Mouse (Mus musculus): ENCODE results near the gene Ggt5.
"Not testable (repeated sequence)": the region's sequence is repeated elsewhere in the genome, so short reads cannot be mapped to it uniquely, and the experiment has no call there.

Ggt5 gene

DNA sequence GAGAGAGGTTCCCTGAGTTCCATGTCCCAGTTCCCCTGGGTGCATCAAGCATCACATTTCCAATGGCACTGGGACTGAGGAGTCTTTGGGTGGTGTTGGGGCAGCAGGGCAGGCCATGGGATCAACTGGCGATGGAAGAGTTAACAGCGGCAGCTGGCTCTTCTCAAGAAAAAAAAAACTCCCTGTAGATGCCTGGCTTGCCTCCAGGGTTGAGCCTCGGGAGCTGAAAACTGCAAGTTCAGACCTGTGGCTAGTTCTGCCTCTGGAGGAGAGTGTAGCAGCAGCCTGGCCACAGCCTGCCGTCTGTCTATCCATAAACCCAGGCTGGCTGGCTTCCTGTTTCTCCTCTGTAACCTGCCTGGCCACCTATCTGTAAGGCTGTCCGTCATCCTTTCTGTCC, at the start of gene Ggt5:
Ggt5 (plus strand) TSS at position 212 of the 400 bp plus-strand sequence.
- DNase-seq: no peak

DNA sequence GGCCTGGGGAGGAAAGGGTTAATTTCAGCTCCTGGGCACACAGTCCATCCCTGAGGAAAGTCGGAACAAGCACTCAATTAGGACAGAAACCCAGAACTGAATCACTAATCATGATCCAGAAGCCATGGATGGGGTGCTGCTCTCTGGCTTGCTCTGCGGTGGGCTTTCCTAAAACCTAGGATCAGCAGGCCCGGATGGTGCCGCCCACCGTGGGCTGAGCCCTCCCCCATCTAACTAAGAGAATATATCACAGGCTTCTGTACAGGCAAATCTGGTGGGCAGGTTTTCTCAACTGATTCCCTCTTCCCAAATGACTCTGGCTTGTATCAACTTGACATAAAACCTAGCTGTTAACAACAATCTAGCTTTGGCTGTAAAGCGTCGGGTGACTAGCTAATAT, 41.2 kb upstream of the Ggt5 start:
- DNase-seq: no peak

DNA sequence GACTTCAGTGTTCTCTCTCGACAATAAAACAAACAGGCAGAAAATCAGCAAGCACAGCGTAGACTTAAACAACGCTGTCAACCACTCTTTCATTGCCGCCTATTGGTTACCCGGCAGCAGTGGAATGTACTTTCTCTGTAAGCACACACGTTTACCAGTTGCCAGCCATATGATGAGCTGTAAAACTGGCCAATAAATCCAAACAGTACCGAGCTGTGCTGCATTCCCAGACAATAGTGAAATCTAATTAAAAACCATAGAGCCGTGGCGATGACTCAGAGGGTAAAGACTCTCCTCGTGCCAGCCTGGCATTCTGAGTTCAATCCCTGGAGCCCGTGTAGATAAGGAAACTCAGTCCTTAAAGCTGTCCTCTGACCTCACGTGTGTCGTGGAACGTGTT, 40.7 kb upstream of the Ggt5 start:
- DNase-seq: no peak

DNA sequence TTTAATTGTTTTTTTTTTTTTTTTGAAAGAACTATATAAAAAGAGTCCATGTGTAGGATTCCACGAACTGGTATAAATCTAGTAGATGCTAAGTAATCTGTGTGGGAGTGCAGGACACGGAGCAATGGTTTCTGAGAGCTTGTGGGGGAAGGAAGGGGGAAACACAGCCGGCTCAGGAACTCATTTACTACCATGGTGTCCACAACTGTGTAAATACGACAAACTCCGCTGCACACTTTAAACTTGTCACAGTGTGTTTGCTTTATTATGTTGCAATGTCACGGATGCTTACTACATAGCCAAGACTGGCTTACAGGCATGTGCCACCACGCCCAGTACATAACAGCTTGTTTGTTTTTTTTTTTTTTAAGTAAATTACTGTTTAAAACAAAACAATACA, 39.3 kb upstream of the Ggt5 start:
- no peak for DNase-seq

DNA sequence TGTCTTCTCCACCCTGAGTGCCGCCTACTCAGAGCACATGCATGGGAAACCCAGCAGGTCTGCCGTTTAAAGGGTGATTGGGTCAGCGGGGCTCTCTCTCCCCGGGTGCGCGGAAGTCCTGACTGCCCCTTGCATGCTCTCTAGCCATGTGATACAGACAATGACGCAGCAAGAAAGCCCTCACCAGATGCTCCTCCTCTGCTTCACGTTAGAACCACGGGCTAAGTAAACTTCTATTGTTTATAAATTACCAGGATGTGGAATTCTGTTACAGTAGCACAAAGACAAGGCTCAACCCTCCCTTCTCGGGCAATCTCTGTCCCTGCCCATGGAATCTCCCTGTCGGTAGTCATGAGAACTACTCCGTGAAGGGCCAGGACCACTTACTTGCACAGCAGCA, 38.0 kb upstream of the Ggt5 start:
- DNase-seq: no peak

DNA sequence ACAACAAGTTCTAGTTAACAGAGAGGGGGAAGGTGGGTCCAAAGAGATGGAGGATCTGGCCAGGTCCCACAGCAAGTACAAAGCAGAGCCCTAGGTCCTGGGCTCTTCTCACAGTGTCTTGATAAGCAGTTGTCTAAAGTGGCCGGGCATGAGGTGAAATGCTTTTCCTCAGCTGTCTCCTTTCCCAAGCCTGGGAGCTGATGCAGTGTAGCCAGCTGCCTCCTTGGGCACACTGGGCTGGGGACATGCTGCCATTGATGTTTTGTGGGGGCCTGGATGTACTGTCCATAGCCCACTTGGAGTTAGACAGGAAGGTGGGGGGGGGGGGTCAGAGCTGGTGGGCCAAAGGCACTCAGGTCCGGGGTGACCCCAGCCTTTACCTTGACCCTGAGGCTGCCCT, 37.0 kb upstream of the Ggt5 start:
- no peak for DNase-seq

DNA sequence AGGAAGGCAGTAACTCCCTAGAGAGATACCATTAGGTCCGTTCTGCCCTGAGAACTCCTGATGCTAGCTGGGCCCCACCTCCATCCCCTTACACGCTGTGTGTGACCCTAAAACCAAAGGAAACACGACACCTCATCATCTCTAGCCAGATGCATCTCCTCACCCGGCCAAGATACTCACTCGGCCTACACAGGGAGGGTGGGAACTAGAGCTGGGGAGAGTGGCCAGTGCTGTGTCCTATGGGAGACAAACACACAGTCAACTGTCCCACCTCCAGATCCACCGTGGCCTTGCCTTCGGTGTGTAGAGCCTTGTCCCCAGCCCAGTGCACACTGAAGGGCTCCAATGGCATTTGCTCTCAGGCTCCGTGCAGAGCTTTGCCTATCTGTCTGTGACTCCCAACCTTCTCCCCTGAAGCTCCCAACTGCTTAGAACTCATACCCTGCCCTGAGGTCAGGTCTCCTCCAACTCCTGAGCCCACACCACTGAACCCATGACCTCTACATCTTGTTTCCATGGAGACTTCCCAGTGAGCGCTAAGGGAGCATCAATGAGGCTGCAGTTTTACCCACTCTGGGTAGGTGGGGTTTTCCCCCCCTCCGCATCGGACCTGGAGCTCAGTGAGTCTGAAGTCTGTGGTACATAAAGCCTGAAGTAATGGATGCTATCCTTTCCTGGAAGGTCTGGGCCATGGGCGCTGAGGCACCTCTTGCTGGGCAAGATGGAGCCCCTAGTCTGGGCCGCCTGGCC, 36.3 kb upstream of the Ggt5 start:
- no peak for DNase-seq

DNA sequence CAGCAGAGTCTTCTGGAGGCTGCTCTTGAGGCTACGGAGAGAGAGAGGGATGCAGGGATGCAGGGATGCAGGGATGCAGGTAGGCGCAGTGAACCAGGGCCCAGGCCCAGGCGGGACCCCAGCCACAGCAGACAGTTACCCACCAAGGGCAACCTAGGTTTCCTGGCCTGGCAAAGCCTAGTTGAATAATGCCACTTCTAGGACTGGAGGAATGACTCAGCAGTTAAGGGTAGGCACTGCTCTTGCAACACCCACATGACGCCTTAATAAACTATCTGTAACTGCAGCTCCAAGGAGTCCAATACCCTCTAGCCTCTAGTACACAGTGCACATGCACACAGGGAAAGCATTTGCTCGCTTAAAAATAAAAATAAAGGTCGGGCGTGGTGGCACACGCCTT, 35.0 kb upstream of the Ggt5 start:
- DNase-seq: no peak

DNA sequence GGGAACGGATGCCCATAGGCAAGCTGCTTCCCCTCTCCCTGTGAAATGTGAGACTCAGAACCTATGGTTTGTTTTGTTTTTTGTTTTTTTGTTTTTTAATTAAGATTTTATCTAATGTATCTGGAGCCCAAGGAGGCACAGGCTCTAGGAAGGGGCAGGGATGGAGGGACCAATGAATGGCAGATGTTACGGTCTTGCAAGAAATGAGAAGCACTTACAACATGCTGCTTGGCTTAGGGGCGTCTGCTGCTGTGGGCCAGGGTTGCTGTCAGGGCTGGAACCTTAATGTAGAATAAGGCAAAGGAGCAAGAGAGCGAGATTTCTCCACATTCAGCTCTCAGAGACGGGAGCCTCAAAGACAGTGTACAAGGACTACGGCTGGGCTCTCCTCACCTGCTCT, 33.6 kb upstream of the Ggt5 start:
- DNase-seq: no peak

DNA sequence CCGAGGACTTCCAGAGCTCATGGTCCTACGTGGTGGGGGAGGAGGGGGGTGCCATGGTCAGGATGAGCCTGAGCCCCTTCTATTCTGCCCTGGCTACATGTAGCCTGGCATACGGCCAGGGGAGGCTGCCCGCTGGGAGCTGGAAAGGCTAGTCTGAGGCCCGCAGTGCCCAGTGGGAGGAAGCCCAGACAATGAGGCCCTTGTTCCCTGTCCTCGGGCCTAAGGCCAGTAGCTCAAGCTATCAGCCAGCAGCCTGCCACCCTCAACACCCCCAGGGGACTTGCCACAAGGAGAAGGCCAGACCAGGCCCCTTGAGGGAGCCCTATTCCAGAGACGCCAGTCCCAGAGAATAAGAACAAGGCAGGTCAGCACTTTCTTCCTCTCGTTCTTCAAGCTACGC, 33.1 kb upstream of the Ggt5 start:
- peak; percentile 41 for DNase-seq

DNA sequence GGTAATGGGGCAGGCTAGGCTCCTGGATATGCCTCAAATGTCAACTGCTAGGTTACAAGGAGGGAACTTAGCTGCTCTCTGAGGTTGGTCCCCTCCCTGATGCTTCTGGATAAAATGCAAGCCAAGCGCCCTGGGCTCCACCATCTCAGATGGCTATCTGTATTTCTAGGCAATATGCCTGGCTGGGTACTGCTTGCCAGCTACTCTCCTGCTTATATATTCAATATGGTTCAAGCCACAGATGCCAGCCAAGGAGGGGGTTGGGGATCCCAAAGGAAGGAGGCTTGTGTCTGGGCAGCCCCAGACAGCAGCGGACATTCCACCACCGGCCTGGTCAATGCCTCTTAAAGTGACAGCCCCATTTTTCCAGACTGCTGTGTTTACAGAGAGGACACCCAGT, 30.6 kb upstream of the Ggt5 start:
- DNase-seq: peak; percentile 72

DNA sequence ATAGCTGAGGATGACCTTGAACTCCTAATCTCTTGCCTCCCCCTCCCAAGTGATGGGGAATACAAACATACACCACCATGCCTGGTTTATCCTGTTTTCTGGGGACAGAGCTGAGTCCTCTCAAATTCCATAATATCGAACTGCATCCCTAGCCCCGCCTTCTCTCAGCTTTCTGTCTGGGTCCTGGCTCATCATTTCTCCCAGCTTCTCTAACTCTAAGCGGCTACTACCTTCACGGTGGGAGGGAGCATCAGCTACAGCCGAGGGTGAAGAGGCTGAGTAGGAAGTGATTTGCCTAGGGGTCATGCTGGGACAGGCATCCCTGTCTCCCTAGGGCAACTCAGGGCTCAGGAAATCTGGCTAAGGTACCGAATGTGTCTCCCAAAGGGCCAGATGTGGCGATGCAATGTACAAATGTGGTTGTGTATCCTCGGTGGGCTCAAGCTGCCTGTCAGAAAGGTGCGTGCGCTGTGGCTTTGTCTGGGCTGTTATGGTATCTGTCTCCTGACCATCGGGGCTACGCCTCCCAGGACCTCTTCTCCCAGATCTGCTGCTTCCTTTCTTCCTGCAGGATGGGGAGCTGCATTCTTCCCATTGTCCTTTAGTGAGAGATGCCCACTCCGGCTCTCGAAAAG, 30.0 kb upstream of the Ggt5 start:
- DNase-seq: peak; percentile 34

DNA sequence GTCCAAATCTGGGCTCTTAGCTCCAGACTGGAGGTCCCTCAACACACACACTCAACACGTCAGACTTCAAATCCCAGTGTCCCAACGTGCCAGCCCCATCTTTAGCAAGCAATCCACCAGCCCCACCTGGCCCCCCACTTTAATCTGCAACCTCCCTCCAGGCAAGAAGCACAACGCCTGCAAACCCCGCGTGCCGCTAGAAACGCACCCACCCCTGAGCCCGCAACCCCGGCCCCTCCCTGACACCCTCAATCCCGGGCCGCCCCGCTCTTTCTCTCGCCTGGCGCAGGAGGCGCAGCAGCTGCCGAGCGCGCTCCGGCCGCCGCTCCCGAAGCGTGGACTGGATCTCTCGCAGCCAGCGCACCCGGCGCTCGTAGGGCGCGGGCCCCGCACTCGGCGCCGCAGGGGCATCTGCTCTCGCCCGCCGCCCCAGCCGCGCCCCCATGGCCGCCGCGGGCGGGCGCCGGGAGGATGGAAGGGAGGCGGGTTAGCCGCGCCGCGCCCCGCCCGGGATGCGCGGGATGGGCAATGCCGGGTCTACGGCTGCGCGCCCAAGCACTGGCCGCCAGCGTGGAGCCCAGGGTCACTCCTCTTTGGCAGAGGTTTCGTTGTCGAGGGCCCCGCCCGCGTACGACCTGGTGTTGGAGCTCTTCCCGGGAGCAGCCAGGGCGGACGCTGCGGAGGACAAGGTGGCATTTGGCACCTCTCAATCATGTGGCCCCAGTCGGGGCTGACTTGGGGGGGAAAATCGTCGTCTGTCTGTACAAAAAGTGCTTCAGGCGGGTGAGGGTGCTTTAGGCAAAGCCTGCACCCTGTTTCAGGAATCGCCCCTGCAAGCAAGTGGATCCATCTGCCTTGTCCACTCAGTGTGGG, 29.2 kb upstream of the Ggt5 start, which contains the start of gene Lrrc75b:
Lrrc75b (minus strand) TSS at position 655 of the 873 bp plus-strand sequence.
- DNase-seq: peak; percentile 77

DNA sequence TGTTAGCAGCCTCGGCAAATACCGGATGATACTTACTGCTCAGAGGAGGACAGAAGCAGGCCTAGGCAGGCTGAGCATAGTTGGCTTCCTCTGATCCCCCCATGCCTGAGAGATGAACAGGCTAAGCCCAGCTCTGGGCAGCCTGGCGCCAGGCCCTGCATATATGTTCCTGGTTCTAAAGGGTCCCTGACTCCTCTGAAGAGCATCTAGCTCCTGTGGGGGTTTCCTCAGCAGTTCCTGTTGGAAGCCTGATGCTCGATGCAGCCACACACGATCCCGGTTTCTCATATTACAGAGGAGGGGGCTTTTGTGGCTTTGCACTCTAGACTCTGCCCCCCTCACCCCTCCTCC, 28.6 kb upstream of the Ggt5 start:
- no peak for DNase-seq

DNA sequence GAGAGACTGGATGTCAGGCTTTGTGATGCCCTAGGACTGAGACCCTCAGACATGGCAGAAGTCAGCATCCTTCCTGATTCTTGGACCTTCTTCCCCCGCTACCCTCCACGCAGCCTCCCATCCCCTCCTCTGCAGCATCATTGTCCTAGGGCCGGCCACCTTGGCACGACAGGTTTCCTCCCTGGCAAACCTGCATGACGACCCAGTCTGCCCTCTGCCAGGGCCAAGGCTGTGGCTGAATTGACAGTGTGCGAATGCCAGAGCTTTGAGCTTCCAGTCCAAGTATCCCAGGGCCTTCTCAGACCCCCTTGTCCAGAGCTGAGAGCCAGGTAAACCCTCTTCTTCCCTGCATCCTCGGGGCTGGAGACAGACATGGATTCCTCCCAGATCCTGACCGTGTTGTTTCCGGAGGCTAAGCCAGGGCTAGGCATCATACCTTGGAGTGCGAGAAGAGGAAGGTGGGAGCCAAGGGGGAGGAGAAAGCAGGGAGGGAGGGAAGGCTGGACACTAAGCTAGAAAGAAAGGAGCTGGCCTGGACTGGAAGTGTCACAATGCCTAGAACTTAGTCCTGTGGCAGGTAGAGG, 28.0 kb upstream of the Ggt5 start, which contains the start of gene Ggt1:
Ggt1 (plus strand) TSS at position 534 of the 584 bp plus-strand sequence.
- no peak for DNase-seq

DNA sequence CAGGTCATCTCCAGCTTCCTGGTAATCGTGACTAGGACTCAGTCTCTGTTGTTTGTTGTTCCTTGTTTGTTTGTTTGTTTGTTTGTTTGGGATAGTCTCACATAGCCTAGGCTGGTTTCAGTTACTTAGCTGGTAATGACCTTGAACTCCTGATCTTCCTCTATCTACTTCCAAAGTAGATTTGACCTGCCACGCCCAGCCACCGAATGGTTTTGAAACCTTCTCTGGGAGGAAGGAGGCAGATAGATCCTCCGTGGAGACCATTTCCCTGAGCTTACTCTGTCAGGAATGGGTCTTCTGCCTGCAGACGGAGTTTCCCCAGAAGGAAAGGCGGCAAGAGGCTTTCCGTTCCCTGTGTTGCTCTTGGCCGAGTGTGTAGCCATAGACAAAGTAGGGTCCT, 26.5 kb upstream of the Ggt5 start:
- no peak for DNase-seq

DNA sequence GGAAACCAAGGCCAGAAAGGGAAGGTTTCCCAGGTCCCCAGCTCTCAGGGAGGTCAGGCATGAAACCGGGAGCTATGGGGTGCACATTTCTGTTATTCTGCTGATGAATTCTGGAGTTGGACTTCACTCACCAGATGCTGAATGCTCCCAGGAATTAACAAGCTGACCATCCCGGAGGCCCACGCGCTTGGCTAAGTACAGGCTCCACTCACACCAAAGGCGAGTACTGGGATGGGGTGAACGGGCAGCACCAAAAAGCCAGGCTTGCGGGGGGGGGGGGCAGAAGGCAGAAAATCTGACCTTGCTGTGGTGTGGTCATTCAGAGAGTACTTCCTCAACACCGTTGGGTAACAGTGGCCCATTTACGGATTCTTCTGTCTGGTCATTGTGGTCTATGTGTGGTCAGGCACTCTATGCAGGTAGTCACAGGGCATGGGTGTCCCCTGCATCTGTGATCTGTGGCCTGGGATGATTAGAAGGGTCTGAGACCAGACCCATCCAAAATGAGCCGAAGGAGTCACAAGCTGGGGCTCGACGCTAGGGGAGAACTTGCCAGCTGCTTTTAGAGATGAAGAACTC, 24.4 kb upstream of the Ggt5 start:
- no peak for DNase-seq

DNA sequence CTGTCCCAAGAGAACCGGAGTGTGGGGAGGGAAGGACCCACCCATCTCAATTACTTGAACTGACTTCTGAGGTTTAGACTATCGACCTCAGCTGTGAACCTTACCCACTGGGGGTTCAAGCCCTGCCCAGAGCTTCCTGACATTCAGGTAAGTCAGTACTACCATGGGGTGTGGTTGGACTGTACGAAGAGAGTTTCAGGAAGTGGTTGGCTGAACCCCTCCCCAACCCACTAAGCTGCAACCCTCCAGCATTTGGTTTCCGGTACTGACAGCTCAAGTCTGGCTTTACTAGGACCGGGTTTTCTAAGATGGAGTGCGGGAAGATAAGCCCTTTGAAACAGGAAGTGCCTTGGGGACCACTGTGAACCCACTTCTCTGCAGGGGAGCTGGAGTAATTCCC, 23.7 kb upstream of the Ggt5 start:
- DNase-seq: no peak

DNA sequence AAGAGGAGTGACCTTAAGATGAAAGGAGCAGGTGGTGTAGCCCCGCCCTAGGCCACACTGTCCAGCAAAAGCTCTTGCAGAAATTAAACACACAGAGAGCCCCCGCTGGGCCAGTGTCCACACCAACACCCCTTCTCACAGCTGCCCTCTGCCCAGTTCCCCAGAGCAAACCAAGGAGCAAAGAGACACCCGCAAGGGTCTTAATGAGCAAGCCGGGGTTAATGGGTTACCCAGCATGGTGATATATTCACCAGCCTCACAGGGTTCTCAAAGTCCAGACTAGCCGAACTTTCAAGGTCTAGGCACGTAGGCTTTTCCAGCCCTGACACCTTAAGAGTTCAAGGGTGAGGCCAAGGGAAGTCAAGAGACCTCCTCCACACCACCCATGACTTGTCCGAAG, 23.2 kb upstream of the Ggt5 start:
- DNase-seq: no peak

DNA sequence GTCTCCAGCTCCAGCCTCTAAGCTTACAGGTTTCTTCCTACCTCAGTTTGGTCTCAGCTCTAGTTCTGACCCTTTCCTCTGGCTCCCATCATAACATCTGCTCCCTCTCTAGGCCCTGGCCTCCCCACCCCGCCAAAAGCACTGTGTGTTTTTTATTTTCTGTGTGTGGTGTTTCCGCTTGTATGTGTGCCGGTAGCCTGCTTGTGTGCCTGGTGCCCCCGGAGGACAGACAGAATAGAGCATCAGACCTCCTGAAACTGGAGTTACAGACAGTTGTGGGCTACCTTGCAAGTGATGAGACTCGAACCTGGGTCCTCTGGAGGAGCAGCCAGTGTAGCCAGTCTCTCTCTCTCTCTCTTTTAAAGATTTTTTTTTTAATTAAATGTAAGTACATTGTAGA, 22.8 kb upstream of the Ggt5 start:
- no peak for DNase-seq

DNA sequence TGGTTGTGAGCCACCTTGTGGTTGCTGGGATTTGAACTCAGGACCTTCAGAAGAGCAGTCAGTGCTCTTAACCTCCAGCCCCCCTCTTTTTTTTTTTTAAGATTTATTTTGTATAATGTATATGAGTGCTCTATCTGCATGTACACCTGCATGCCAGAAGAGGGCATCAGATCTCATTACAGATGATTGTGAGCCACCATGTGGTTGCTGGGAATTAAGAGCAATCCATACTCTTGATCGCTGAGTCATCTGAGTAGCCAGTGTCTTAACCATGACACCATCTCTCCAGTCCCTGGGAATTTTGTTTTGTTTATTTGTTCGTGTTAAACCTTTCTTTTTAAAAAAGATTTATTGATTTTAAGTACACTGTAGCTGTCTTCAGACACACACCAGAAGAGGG, 22.4 kb upstream of the Ggt5 start:
- not testable (repeated sequence) for DNase-seq

DNA sequence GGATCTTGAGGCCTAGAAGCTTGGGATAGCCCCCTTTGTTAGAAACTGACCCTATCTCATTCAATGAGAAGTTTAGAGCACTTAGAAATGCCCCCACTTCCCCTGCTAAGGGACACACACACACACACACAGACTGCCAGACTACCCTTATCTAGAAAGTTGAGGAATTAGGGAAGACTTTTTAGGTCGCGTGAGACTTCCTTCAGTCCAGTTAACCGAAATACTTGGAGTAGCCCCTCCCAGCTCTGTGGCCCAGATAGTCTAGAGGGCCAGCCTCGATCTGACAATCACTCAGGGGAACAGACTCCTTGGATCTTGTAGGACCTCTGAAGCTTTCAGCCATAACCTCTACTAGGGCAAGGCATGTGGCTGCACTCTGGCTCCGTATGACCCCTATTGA, 21.1 kb upstream of the Ggt5 start:
- no peak for DNase-seq

DNA sequence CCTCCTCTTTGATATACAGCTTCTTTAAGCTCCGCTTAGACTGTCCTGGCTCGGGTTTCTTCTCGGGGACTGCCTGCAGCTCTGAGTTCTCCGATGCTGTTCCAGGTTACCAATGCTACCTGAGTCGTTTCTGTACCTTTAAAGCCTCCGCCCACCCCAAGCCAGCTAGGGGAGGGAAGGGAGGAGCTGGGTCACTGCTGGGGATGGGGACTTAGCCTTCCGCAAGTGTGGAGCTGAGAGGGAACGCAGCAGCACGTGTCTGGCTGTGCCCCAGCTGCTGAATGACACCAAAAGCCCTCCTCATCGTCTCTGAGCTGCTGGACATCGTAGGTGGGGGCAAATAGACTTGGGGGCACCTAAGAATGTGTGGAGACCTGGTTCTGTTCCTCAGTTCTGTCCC, 20.7 kb upstream of the Ggt5 start:
- no peak for DNase-seq
